Mouse (Mus musculus): ENCODE measurements at regions not wholly inside any gene's neighbourhood (a gene's known extent, or its start where the extent isn't known, plus 50 kb on each side); places are given as distances from the start of the nearest gene placed in this dataset.

- TF ChIP-seq CTCF (IDR thresholded peaks at IDR 0.05; ENCODE audit: low read depth, low read length) (no peak), POLR2A (IDR thresholded peaks at IDR 0.05; ENCODE audit: borderline replicate concordance, low read depth, low read length) (no peak)
These were observed 282.6 kb upstream of the Dach1 start for GRCm38 (mm10) chr14:98452191-98452590.

Data from bone marrow macrophage, adult 2 months (primary cell).